Mouse (Mus musculus) mouse trophoblast stem cell (cell line): ENCODE measurements around the gene Ccdc124.
"Not testable (repeated sequence)": the region's sequence is repeated elsewhere in the genome, so short reads cannot be mapped to it uniquely, and the experiment has no call there.

Experiments used
- in situ Hi-C, 2 experiments: fragments of 300-500 bp; cut with MseI, MboI; formaldehyde crosslinking; loops; 2 replicates in 1 of 2; 3 replicates in 1 of 2; pipeline ENCODE4 v1.15.1; 2025

Gene Ccdc124

DNA sequence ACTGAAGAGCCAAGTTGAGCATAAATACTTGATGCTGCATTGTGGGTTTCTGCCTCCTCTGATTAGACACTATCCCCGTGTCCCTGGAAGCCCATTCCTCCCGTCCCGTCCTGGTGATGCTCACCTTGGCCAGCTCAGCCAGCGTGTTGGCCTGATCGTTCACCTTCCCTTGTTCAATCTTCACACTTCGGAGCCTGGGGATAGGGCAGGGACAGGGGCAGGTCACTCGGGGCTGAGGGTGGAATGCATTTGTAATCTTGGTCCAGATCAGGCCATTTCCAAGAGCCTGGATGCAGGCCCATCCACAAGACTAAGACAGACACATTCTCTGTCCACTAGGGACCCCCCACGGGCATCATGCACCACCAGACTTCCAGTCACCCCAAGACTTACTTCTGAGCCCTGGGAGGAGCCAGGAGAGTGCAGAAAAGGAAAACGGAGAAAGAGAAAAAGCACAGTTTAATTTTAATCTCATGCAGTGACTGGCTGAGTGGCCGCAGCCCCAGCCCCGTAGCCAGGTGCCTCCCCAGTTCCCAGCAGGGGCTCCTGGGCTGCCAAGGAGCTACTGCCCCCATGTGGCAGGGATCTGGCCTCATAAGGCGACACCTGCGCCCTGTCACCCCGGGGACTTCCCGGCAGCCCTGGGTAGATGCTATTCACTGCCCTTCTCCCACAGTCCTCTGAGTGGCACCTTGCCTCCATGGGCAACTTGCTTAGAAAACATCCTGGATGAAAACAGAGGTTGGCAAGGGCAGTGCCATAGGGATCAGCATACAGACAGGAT, 27.2 kb downstream of the Ccdc124 start:
- in situ Hi-C loops = no loop called here

DNA sequence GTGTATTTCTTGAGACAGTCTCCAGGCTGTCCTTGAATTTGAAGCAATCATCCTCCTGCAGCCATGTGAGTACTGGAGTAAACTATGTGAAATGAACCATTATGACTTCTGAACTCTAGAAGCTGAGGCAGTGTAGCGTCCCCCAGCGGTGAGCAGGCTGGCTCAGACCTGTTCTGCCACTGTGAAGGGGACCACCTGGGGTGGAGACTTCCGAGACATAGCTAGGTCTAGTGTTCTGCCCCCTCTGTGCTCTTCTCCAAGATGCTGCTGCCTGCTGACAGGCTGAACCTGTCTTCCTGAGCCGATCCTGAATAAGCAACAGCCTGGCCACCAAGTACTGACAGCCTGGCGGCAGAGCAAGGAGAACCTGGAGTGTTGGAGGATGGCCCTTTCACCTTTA, 28.6 kb downstream of the Ccdc124 start:
- in situ Hi-C loops = no loop called here

DNA sequence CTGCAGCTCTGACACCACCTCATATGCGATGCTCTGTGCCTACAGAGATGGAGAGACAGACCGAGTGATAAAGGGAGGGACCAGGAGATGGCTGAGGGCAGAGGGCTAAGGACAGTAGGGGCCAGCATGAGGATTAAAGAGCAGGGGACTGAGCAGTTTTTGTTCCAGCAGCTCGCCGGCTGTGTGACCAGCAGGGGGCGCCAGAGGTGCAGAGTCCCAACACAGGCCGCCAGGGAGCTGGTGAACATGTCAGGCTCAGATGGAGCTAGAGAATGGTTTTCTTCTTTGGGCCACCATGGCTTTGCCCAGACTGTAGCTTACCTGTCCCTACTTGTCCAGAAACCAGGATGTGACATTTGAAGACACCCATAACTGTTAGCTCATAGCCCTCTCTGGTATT, 29.2 kb downstream of the Ccdc124 start:
- in situ Hi-C loops = no loop called here

DNA sequence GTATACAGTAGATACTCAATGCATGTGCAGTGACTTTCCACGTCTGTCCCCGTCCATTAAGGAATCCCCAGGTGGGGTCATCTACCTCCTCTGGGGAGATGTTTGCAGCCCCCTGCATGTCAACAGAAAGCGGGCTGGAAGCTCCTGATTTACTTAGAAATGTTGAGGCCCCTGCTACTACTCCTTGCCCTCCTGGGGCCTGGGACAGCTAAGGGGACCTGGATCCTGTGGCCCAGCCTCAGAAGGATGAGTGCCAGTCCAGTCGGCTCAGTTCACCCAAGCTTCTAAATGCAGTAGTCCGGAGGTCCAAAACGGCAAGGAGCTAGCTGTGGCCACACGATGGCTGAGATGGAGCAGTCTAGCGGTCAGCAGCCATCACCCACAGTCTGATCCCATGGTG, 29.8 kb downstream of the Ccdc124 start:
- in situ Hi-C loops = no loop called here

DNA sequence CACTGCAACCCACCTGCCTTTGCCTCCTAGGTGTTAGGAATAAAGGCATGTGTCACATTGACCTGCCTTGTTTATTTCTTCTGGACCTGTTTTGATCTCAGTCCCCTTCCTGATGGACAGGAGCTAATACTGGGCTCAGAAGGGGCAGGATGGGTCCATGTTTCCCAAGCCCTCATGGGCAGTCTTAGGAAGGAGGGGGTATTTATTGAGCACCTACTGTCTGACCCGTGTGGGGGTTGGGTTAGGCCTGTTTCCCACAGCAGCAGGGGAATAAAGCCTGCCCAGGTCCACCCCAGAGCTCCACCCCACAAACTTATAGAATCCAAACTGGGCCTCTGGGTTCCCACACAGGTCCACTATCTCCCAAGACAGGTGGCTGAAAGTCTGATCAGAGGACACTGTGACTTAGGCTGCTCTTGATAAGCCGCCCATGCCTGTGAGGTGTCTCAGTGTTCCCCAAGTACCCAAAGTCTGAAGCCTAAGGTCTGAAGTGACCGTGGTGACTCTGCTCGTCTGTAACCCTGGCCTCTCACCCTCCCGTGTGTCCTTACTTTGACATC, 30.4 kb downstream of the Ccdc124 start:
- in situ Hi-C loops = no loop called here

DNA sequence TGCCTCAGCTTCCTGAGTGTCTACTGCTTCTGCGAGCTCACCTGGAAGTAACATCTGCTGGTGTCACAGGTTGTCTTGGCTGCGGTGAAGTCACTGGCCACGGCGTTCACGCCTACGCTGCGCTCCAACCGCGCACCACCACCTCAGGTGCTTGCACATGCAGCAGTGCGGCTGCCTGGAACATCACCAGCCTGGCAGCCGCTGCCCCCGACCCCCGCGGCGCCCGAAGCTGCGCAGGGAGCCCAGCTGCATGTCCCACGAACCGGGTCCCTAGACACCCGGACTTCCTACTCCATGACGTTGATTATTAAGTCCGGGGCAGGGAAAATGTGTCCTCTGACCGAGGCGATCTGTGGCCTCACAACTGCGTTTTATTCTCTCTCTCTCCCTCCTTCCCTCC, 31.3 kb downstream of the Ccdc124 start:
- in situ Hi-C loops = no loop called here

DNA sequence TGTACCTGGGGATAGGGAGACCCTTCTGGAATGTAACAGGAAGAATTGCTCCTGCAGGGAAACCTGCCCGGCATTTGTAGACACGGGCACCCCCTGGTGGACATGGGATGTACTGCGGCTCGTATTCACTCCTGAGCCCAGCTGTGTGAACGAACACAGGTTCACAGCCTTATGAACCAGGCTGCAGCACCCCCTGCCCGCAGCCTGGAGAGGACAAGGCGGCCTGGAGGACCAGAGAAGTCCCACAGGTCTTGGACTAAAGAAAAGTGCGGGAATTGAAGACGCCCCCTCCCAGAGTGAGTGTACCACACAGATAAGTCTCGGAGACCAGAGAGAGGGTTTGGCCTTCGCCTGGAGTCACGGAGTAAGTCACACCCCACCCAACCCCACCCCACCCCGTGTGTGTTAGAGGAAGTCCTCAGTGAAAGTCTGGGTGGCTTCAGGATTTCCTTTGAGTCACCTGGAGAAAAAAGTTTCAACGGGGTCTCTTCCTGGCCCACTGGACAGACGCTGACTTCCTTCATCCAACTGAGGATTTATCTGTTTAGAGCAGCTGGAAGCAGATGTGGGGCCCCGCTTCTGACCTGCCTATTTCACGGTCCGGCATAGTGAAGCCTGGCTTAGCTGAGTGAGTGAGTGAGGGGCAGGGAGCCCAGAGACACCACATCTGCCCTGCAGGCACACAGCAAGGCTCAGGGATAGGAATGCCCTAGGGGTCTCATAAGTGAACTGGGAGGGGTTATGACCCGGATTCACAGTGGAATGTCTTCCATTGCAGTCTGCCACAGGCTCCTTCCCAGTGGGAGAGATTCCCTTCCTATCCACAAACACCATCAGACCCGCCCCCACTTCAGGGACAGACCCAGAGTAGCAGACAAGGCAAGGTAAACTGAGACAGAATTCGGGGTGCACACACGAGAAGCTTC, 32.3 kb downstream of the Ccdc124 start:
- in situ Hi-C loops = no loop called here

DNA sequence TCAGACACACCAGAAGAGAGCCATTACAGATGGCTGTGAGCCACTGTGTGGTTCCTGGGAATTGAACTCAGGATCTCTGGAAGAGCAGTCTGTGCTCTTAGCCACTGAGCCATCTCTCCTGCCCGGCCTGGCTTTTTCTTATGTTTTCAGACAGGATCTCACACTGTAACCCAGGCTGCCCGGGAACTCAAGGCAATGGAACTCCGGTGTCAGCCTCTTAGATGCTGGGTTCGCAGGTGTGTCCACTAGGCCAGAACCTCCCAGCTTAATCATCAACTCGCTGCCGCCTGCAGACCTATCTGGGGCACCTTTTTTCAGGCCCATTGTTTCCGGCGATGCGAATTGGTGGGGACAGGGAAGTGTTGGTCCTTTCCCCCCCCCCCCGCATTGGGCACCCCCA, 33.1 kb downstream of the Ccdc124 start:
- in situ Hi-C loops = no loop called here

DNA sequence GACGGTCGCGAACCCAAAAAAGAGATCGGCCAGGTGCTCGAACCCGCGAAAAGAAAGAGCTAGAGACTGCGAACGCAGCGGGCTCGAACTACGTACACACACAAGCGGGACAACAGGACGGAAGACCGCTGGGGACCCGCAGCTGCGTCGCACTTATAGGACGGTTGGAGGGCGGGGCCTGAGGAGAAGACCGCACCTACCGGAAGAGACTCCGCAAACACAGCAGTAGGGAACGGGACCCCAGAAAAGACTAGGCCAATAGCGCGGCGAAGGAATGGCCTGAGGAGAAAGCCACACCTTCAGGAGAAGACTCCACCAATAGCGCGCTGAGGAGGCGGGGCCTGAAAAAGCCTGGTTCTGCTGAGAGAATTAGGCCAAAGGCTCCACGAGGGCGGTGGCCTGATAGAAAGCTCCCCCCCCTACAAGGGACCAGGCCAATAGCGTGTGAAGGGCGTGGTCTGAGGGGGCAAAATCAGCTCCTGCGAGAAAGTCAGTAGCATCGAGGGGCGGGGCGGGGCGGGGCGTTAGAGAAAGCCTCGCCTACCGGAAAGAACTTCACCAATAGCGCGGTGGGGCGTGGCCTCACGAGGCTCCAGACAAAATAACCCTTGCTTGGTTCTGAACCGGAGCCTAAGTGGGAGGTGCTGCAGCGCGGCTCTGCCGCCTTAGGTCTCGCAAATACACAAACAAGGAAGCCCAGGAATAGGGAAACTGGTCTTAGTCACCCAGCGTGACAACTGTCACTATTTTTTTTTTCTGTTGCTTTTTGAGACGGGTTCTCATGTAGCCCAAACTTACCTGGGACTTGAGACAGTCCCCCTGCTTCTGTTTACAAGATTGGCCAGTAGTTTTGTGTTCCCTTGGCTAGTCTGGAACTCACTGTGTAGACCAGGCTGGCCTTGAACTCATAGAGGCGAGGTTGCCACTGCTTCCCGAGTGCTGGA, 34.1 kb downstream of the Ccdc124 start, which contains the start of gene Arrdc2:
Gene Arrdc2, minus strand, starts transcription at position 313 of the 944 bp plus-strand sequence.
- in situ Hi-C loops = no loop called here

DNA sequence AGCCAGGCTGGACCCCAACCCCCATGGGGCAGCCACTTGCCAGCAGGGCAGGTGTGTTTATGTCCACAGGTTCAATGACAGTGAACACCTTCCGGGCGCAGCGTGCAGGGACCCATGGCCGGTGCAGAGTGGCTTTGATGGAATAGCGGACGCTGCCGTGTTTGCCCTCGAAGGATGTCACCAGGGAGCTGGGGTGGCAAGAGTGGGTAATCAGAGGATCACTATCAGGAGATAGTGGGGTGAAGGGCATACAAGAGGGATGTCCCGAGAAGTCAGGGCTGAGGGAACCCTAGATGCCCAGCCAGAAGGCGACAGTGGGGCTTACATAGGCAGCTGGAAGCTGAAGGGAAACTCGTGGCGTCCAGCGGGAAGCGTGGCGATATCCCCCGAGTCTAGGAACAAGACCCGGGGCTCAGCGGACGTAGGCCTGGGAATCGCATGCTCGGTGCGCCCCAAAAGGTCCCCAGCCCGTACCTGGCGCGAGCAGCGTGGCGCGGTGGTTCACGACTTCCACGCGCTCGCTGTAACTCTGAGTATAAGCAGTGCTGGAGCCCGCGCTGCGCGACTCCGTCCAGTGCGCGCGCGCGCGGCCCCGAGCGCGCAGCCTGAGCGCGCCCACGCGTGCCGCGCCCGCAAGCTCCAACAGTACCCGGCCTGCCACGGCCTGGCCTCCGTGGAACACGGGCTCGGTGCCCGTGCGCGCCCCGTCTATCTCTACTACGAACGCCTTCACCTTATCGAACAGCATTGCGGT, 34.9 kb downstream of the Ccdc124 start:
- in situ Hi-C loops = no loop called here

DNA sequence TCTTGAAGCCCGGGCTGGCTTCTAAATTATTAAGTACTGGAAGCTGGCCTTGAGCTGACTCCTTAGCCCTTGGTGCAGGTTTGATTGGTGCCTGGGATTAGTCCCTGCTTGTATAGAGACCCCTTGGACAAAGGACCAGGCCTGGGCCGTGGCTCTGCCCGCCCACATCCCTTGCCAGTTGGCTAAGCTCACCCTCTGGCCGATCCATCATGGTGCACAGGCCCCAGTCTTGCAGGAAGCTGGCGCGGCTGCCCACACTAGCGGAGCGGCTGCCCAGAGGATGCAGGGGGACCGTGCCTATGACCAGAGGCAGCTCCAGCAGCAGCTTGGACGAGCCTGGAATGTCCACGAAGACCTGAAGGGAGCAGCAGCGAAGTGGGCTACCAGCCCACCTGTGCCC, 37.1 kb downstream of the Ccdc124 start:
- in situ Hi-C loops = no loop called here

DNA sequence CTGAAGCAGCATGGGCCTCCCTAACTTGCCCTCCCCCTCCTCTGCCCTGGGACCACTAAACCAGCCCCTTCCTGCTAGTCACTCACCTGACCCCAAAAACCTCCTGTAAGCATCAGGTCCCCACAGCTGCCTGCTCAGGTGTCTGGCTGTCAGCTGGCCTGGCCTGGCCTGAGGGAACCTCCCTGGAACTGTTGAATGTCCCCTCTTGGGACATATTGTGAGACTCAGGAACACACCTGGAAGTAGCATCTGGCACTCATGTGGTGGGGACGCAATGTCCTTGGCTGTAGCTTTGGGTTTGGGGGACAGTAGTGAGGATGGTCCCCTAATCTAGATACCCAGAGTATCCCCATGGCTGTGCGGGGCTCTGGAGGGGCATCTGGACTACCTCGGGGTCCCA, 39.7 kb downstream of the Ccdc124 start:
- in situ Hi-C loops = no loop called here

DNA sequence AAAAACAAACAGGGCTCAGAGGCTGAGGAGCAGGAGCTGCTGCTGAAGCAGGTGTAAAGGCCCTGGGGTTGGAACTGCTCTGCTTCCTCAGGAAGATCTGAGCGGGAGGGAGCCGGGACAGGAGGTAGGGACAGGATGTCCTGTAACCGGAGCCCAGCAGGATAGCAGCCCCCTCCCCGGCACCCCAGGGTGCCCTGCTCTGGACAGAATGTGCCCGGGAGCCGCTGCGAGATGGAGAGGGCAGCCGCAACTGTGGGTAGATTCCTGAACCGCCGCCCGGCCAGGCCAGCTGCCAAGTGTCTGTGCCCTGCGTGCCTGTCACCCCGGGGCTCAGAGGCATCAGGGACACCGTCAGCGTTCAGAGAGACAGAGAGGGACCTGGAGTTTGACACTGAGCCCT, 40.2 kb downstream of the Ccdc124 start:
- in situ Hi-C loops = no loop called here

DNA sequence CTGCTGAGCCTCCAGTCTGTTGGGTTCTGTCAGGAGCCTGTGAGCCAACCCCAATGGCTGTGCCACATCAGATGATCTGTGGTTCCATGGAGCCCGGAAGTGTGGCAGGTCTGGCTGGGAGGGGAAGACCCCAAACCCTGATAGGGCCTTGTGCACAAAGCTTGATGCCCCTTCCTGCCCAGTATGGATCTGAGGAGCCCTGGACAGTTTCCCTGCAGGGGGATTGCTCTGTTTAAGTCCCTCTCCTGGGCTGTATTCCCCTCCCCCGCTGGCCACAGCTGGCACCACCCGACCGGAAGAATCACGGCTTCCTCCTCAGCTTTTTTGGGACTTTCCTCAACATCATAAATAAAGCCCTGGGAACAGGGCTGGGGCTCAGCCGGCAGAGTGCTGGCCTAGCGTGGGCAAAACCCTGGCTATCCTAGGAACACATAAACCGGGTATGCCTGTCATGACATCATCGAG, 40.7 kb downstream of the Ccdc124 start:
- in situ Hi-C loops = no loop called here

DNA sequence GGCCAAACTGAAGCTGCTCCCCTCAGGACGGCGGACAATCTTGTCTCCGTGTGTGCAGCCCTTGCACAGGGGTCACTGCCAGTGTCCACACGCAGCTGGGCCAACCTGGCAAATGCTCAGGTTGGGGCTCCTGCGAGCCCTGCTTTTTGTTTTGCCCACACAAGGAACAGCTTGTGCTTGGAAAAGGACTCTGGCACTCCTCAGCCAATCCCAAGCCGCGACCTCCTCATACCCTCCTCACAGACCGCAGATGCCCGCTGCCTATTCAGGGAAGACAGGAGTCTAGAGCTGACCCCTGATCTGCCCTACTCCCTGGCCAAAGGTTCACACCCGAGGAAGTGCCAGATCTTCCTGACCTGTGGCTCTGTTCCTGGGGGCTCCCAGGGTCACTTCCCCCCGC, 41.4 kb downstream of the Ccdc124 start:
- in situ Hi-C loops = no loop called here

DNA sequence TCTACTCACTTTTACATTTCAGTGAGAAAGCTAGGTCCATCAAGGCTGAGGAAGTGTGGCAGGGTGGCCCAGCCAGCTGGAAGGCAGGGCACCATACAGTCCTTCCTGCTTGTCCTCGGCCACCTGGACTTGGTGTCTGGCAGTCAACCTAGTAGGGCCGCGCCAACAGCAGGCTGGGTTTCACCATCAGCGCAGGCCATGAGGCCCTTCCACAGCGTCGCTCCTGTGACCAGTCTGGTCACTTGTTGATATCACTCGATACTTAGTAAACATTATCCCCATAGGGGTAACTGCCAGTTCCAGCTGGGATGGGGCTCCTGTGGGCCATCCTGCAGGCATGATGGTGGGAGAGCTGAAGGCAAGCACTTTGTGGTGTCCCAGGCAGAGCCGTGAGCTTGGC, 42.2 kb downstream of the Ccdc124 start:
- in situ Hi-C loops = no loop called here

DNA sequence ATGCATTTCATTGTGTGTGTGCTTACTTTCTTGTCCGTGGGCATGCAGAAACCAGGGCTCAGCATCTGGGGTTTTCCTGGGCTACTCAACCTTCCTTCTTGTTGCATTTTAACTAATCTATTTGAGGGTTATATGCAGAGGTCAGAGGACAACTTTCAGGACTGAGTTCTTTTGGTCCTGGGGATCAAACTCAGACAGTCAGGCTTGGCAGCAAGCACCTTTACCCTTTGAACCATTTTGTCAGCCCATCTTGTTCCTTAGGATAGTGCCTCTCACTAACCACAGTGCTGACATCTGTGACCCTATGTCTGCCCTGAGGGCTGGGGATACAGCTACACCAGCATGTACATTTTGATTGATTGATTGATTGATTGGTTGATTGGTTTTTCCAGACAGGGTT, 45.9 kb downstream of the Ccdc124 start:
- in situ Hi-C loops = no loop called here

DNA sequence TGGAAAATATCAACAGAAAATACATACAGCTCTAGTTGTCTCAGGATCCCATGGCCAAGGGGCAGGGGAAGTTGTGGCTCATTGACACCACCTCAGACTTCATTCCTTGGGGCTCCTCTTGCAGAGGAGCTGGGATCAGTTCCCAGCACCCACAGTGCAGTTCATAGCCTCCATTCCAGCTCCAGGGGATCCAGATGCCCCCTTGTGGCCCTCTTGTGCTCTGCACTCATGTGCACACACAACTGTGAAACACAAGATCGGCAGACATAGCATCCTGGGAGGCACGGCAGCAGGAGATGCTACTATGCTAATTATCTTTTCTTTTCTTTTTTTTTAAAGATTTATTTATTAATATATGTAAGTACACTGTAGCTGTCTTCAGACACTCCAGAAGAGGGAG, 46.7 kb downstream of the Ccdc124 start:
- in situ Hi-C loops = no loop called here

DNA sequence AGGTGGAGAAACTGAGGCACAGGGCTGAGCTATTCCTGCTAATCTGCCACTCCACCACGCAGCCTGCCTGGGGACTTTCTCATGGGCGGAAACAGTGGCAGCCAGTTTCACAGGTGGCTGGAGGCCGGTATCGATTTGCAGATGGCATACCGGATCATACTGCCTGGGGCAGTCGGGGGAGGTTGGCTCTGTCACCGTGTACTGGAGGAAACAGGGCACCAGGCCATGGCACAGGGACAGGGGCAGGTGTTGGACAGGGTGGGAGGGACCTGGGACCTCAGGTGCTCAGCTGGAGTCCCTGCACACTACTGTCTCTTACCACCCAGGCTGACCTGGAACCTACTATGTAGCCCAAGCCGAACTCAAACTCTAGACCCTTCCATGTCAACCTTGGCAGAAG, 47.9 kb downstream of the Ccdc124 start:
- in situ Hi-C loops = no loop called here

DNA sequence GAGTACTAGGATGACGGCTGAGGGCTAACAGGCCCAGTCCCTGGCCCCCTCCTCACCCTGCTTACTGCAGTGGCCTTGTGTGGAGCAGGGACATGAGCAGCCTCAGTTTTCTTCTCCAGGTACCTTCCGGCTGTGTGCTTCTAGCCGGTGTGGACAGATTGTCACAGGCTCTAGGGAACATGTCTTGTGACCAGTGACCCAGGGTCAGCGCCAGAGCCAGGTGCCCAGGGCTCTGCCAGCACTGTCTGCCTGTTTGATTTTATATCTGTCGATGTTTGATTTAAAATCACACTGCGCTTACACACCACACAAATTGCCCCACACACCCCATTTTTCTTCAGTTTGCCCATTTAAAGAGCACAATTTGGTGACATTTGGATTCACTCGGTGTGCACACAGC, 49.9 kb downstream of the Ccdc124 start:
- in situ Hi-C loops = no loop called here

DNA sequence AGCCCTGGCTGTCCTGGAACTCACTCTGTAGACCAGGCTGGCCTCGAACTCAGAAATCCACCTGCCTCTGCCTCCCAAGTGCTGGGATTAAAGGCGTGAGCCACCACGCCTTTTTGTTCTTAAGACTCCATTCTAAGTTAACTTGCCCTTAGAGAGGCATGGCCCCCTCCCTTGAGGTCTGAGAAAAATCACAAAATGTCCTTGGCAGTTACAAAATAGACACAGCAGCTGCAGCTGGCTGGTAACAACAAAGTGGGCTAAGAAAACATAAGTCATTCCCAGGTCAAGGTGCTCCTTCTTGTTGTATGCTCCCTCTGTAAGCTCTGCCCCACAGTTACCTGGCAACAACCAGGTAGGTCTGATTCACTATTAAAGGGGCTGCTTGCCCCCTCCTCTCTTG, 51.1 kb downstream of the Ccdc124 start:
- in situ Hi-C loops = not testable (repeated sequence)
